Mouse (Mus musculus) embryonic fibroblast, embryonic 13.5 days (primary cell): ENCODE results near the gene Ghr.

Source experiments
- CTCF ChIP-seq: IDR thresholded peaks from 2 replicates; pipeline ENCODE4 v1.5.1; 2011; ENCODE audit warnings: mild to moderate bottlenecking, control low read depth, low read length, moderate library complexity, borderline replicate concordance; ENCODE audit not compliant: insufficient read depth
- POLR2A ChIP-seq: IDR thresholded peaks from 2 replicates; pipeline ENCODE4 v1.6.1; 2011; ENCODE audit warnings: low read depth, mild to moderate bottlenecking, control low read depth, low read length, moderate library complexity

- TF ChIP-seq CTCF (no peak), POLR2A (no peak)
Observed at GRCm38 (mm10) chr15:3353696-3354095, 229.6 kb downstream of the Ghr start.
